Mouse (Mus musculus): ENCODE results near the gene Hmbs. TPM values are rescaled to one million over a fixed set of nuclear protein-coding genes. Genes with fewer than 3 reads are reported as not detected.
"Not testable (repeated sequence)": the region's sequence is repeated elsewhere in the genome, so short reads cannot be mapped to it uniquely, and the experiment has no call there.

Gene Hmbs
- polyA plus RNA-seq, 1 experiment from 2014 or later, result 155 TPM

DNA sequence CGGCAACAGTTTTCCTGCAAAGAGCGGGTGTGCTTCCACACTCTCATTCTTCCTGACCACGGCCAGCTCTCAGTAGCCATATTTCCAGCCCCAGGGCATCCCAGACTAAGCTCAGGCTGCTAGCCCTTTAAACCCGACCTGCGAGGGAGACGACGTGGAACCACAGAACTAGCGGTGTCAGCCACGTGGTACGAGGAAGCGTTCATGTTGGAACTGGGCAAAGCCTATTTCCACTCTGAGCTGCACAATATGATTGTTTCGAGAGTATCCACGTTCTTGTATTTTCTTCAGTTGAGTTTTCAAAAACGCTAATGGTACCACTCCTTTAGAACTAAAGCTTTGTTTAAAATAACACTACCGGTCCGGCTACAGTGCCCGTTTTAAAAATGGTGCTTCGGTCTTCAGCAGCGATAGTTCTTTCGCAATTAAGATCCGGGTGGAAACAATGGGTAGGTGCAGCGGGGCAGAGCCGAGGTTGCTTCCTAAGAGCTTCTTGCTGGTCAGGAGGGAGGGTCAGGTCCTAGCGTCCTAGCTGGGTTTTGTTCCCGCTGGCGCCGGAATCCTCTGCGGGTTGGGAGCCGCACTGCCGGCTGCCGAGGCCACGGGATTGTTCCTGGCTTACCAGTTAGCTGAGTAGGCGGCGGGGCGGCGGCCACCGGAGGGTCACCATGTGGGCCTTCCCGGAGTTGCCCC is 17.5 kb downstream of the Hmbs start:
- under 1% methylated on average over 38 of the region's 38 CpGs for WGBS
- Histone ChIP-seq H3K27ac (peak overlapping the region; percentile 97), H3K4me1 (replicated peaks) (peaks cover 19% of the 10 kb centered on the region), H3K36me3 (peaks cover 37% of the 10 kb centered on the region), H3K27me3 (ENCODE audit: insufficient read depth, poor library complexity, severe bottlenecking) (no peaks in the 10 kb centered on the region), H3K4me3 (peak overlapping the region; percentile 87), H3K9me3 (no peaks in the 10 kb centered on the region)
- DNase-seq (ENCODE audit: low spot score), result peak; percentile 81

- Histone ChIP-seq H3K27ac (peak within 1 kb of the TSS; percentile 97), H3K4me3 (peak within 1 kb of the TSS; percentile 87), H3K36me3 (peaks cover 31% of the 10 kb centered on the region), H3K9me3 (no peaks in the 10 kb centered on the region), H3K4me1 (replicated peaks) (peaks cover 21% of the 10 kb centered on the region), H3K27me3 (ENCODE audit: insufficient read depth, poor library complexity, severe bottlenecking) (no peaks in the 10 kb centered on the region)
- WGBS, result 5% methylated on average over 12 of the region's 12 CpGs
- no peak for DNase-seq (ENCODE audit: low spot score)
Observed at GRCm38 (mm10) chr9:44325768-44326370, 18.2 kb downstream of the Hmbs start, which contains the start of gene Dpagt1. Dpagt1 (plus strand) TSS chr9:44326019.

DNA sequence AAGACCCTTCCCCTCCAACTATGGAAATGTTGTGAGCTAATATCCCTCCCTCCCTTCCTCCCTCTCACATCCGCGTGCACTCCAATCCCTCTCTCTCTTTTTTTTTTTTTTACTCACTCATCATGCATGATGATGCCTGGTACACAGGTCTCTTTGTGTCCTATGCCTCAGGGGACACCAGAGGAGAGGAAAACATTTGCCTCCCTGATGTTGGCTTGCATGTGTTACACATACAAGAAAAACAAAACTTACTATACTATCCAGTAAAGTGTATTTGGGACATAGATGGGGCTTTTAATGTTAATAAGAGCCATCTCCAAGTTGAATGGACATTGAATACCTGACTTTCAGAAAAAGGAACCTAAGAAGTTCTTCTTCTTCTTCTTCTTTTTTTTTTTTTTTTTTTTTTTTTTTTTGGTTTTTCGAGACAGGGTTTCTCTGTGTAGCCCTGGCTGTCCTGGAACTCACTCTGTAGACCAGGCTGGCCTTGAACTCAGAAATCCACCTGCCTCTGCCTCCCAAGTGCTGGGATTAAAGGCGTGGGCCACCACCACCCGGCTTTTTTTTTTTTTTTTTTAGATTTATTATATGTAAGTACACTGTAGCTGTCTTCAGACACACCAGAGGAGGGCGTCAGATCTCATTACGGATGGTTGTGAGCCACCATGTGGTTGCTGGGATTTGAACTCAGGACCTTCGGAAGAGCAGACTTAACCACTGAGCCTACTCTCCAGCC is 18.8 kb downstream of the Hmbs start:
- not testable (repeated sequence) for H3K27me3 ChIP-seq (ENCODE audit: insufficient read depth, poor library complexity, severe bottlenecking); DNase-seq (ENCODE audit: low spot score); H3K4me3 ChIP-seq; H3K9me3 ChIP-seq
- H3K27ac ChIP-seq, result peak overlapping the region; percentile 97; the same call in 1 of the 2 replicates
- peaks cover 27% of the 10 kb centered on the region for H3K4me1 ChIP-seq (replicated peaks)
- peaks cover 24% of the 10 kb centered on the region for H3K36me3 ChIP-seq
- 74% methylated on average over 7 of the region's 8 CpGs for WGBS

DNA sequence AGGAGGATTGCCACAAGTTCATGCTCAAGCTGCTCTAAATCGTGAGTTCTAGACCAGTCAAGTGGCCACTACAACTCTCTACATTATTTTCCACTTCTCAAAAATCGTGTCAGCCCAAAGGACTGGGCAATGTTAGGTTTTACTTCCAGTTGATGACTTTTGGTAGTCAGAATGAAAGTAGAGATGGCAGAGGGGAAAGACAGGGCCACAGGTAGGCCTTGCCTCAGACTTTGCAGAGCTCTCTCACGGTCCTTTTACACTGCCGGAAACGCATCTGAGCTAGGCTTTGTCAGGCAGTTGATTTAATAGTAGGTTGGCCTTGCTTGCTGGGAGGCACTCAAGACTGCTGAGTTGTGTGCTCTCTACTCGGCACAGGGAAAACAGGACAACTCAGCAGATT is 19.9 kb downstream of the Hmbs start:
- peaks cover 33% of the 10 kb centered on the region for H3K4me1 ChIP-seq (replicated peaks)
- peaks cover under 1% of the 10 kb centered on the region; the same call in 1 of the 2 replicates for H3K27me3 ChIP-seq (ENCODE audit: insufficient read depth, poor library complexity, severe bottlenecking)
- H3K27ac ChIP-seq, result no peak overlapping the region; the same call in 1 of the 2 replicates
- no peak overlapping the region for H3K4me3 ChIP-seq
- no peaks in the 10 kb centered on the region for H3K9me3 ChIP-seq
- WGBS, result 81% methylated on average over 6 of the region's 6 CpGs
- DNase-seq (ENCODE audit: low spot score), result no peak
- H3K36me3 ChIP-seq, result peaks cover 14% of the 10 kb centered on the region

DNA sequence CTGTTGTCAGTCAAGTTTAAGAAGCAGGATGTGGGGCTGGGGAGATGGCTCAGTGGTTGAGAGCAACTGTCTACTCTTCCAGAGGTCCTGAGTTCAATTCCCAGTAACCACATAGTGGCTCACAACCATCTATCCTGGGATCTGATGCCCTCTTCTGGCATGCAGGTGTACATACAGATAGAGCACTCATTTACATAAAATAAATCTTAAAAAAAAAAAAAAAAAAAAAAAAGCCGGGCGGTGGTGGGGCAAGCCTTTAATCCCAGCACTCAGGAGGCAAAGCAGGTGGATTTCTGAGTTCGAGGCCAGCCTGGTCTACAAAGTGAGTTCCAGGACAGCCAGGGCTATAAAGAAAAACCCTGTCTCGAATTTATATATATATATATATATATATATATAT is 20.4 kb downstream of the Hmbs start:
- not testable (repeated sequence) for H3K9me3 ChIP-seq; H3K4me3 ChIP-seq; H3K27me3 ChIP-seq (ENCODE audit: insufficient read depth, poor library complexity, severe bottlenecking); DNase-seq (ENCODE audit: low spot score); H3K27ac ChIP-seq; H3K36me3 ChIP-seq
- 82% methylated on average over 4 of the region's 4 CpGs for WGBS
- H3K4me1 ChIP-seq (replicated peaks), result peaks cover 38% of the 10 kb centered on the region

DNA sequence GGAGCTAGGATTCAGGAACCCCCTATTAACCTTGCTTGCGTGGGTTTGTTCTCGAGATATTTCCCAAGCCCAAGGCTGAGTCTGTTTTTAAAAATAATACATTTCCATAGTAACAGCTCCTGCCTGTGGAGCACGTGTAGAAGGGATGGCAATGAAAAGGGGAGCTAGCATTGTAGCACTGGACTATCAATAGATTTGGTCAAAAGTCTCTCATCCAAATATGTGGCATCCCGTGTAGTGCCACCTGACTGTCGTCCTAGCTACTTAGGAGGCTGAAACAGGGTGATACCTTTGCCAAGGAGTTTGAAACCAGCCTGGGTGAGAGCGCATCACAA is 23.3 kb downstream of the Hmbs start:
- H3K27me3 ChIP-seq (ENCODE audit: insufficient read depth, poor library complexity, severe bottlenecking), result peaks cover 12% of the 10 kb centered on the region; the same call in 1 of the 2 replicates
- peak overlapping the region; percentile 88 for H3K4me3 ChIP-seq
- no peaks in the 10 kb centered on the region for H3K9me3 ChIP-seq
- WGBS, result 23% methylated on average over 6 of the region's 6 CpGs
- no peak for DNase-seq (ENCODE audit: low spot score)
- peaks cover 15% of the 10 kb centered on the region for H3K36me3 ChIP-seq
- peaks cover 40% of the 10 kb centered on the region for H3K4me1 ChIP-seq (replicated peaks)
- peak overlapping the region; percentile 85 for H3K27ac ChIP-seq

DNA sequence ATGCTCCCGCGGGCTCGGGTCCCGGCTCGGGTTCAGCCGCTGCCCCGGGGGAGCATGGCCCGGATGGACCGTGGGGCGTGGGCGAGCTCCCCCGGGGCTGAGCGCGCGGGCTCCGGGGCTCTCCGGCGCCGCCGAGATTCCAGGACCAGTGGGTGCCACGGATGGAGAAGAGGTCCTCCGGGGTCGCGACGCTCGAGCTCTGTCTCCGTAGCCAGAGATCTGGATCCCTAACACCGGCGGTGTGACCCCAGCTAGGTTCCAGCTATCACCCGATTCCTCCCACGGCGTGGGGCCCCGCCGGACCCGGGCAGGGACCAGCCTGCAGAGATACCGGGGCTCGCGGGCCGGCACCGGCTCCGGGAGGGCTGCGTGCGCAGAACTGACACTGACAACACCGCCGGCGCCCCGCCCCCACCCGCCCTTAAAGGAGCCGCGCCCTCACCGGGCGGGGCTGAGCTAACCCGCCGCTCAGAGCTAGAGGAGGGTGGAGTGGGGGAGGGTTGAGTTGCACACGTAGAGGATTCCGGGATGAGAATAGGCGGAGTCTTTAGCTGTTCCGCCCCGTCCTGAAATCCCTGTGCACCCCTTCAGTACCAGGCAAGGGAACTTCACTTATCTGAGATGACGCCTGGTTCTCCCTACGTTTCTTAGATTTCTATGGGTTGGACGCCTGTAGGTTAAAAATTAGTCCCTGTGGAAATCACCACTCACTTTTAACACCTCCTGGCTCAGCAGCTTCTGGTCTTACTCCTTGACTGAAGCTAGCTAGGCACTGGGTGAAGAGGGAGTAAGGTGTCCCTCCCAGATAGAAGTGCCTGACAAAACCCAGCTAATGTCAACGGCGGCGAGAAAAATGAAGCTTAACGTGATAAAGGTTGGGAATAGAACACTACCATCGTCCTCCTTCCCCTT is 23.9 kb downstream of the Hmbs start, which contains the start of gene C2cd2l:
C2cd2l (minus strand) TSS at position 399 of the 912 bp plus-strand sequence.
- Histone ChIP-seq H3K4me1 (replicated peaks) (peaks cover 38% of the 10 kb centered on the region), H3K4me3 (peak within 1 kb of the TSS; percentile 88), H3K9me3 (no peaks in the 10 kb centered on the region), H3K36me3 (peaks cover 22% of the 10 kb centered on the region), H3K27ac (peak within 1 kb of the TSS; percentile 85), H3K27me3 (ENCODE audit: insufficient read depth, poor library complexity, severe bottlenecking) (peaks cover 12% of the 10 kb centered on the region; the same call in 1 of the 2 replicates)
- WGBS, result under 1% methylated on average over 67 of the region's 67 CpGs
- DNase-seq (ENCODE audit: low spot score), result peak; percentile 94

- Histone ChIP-seq H3K27ac (peak overlapping the region; percentile 85), H3K9me3 (no peaks in the 10 kb centered on the region), H3K4me1 (replicated peaks) (peaks cover 38% of the 10 kb centered on the region), H3K4me3 (peak overlapping the region; percentile 88), H3K36me3 (peaks cover 30% of the 10 kb centered on the region), H3K27me3 (ENCODE audit: insufficient read depth, poor library complexity, severe bottlenecking) (peaks cover 12% of the 10 kb centered on the region; the same call in 1 of the 2 replicates)
- peak; percentile 30 for DNase-seq (ENCODE audit: low spot score)
- 3% methylated on average over 37 of the region's 37 CpGs for WGBS
Observed at GRCm38 (mm10) chr9:44319105-44319886, 24.7 kb downstream of the Hmbs start.

DNA sequence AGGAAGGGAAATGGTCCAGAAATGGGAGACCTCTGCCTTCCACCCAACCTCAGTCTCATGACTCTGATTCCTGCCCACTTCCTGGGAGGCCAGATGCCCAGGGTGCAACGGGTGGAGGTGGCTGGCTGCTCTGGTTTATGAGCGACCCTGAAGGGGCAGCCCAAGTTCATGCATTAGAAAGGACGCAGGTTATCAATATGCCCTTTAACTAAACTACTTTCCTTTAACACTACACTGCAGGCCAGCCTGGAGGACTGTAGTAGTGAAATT is 25.3 kb downstream of the Hmbs start:
- no peak for DNase-seq (ENCODE audit: low spot score)
- Histone ChIP-seq H3K27ac (0 out of 2 replicates have a peak overlapping the region, but pooled peaks have one; percentile 85), H3K4me1 (replicated peaks) (peaks cover 38% of the 10 kb centered on the region), H3K9me3 (no peaks in the 10 kb centered on the region), H3K36me3 (peaks cover 35% of the 10 kb centered on the region), H3K4me3 (peak overlapping the region; percentile 88), H3K27me3 (ENCODE audit: insufficient read depth, poor library complexity, severe bottlenecking) (peaks cover 12% of the 10 kb centered on the region; the same call in 1 of the 2 replicates)
- 38% methylated on average over 3 of the region's 3 CpGs for WGBS

- peaks cover 14% of the 10 kb centered on the region; the same call in 1 of the 2 replicates for H3K27me3 ChIP-seq (ENCODE audit: insufficient read depth, poor library complexity, severe bottlenecking)
- no peaks in the 10 kb centered on the region for H3K9me3 ChIP-seq
- H3K4me1 ChIP-seq (replicated peaks), result peaks cover 38% of the 10 kb centered on the region
- peak overlapping the region; percentile 88 for H3K4me3 ChIP-seq
- H3K27ac ChIP-seq, result no peak overlapping the region
- H3K36me3 ChIP-seq, result peaks cover 41% of the 10 kb centered on the region
- DNase-seq (ENCODE audit: low spot score), result no peak
- 65% methylated on average over 5 of the region's 5 CpGs for WGBS
Observed at GRCm38 (mm10) chr9:44318076-44318825, 25.8 kb downstream of the Hmbs start.

DNA sequence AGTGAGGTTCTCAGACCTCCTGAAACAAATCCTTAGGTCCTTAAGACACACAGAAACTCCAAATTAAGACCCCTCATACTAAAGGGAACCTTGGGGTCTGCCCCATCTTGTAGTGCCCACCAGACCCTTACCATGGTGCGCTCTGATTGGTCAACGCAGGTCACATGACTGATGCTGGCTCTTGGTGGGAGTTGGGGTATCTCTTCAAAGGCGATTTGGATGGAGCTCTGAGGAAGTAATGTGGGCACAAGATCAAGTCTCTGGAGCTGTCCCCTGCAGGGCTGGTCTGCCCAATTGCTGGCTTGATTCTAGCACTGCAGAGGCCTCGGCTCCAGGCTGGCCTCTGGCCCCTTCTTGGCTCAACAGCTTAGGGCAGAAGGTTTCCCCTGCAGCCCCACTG is 26.6 kb downstream of the Hmbs start:
- Histone ChIP-seq H3K27me3 (ENCODE audit: insufficient read depth, poor library complexity, severe bottlenecking) (peaks cover 18% of the 10 kb centered on the region; the same call in 1 of the 2 replicates), H3K4me3 (no peak overlapping the region), H3K4me1 (replicated peaks) (peaks cover 38% of the 10 kb centered on the region), H3K9me3 (no peaks in the 10 kb centered on the region), H3K36me3 (peaks cover 49% of the 10 kb centered on the region), H3K27ac (no peak overlapping the region)
- DNase-seq (ENCODE audit: low spot score), result no peak
- 71% methylated on average over 4 of the region's 4 CpGs for WGBS
